Mouse (Mus musculus): ENCODE measurements around the gene Serpinf1. TPM values are rescaled to one million over a fixed set of nuclear protein-coding genes. Genes with fewer than 3 reads are reported as not detected.
"Not testable (repeated sequence)": the region's sequence is repeated elsewhere in the genome, so short reads cannot be mapped to it uniquely, and the experiment has no call there.

Gene Serpinf1
- polyA plus RNA-seq, 1 experiment = 13.7 TPM

GRCm38 (mm10) chr11:75397452-75397851, 25.0 kb downstream of the Serpinf1 start:
- Histone ChIP-seq H3K4me3 (ENCODE audit: insufficient read depth, low read length) (no peak overlapping the region), H3K4me1 (ENCODE audit: control insufficient read depth, insufficient read depth, low read length) (peaks cover 8% of the 10 kb centered on the region), H3K27ac (ENCODE audit: insufficient read depth, low read length) (no peak overlapping the region)
- no peak for TF ChIP-seq POLR2A (IDR thresholded peaks at IDR 0.05; ENCODE audit: extremely low read depth, insufficient read depth, low read length)
- TF ChIP-seq CTCF (IDR thresholded peaks at IDR 0.05; ENCODE audit: extremely low read depth, insufficient read depth, low read length) = no peak

GRCm38 (mm10) chr11:75395611-75396010, 26.9 kb downstream of the Serpinf1 start:
- H3K4me3 ChIP-seq (ENCODE audit: insufficient read depth, low read length) = no peak overlapping the region
- H3K4me1 ChIP-seq (ENCODE audit: control insufficient read depth, insufficient read depth, low read length) = peaks cover 8% of the 10 kb centered on the region
- H3K27ac ChIP-seq (ENCODE audit: insufficient read depth, low read length) = no peak overlapping the region
- no peak for TF ChIP-seq CTCF (IDR thresholded peaks at IDR 0.05; ENCODE audit: extremely low read depth, insufficient read depth, low read length)
- no peak for TF ChIP-seq POLR2A (IDR thresholded peaks at IDR 0.05; ENCODE audit: extremely low read depth, insufficient read depth, low read length)

GRCm38 (mm10) chr11:75383529-75383928, 39.0 kb downstream of the Serpinf1 start:
- not testable (repeated sequence) for H3K4me3 ChIP-seq (ENCODE audit: insufficient read depth, low read length); H3K4me1 ChIP-seq (ENCODE audit: control insufficient read depth, insufficient read depth, low read length)

DNA sequence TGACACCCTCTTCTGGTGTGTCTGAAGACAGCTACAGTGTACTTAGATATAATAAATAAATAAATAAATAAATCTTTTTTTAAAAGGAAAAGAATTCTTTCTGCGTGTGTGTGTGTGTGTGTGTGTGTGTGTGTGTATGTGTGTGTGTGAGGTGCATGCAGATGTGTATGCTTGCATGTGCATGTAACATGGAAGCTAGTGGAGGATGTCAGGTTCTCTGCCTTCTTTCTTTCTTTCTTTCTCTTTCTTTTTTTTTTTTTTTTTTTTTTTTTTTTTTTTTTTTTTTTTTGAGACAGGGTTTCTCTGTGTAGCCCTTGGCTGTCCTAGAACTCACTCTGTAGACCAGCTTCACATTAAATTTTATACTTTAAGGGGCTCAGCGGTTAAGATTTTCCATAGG, 43.7 kb downstream of the Serpinf1 start:
- H3K27ac ChIP-seq (ENCODE audit: insufficient read depth, low read length); H3K4me1 ChIP-seq (ENCODE audit: control insufficient read depth, insufficient read depth, low read length); H3K4me3 ChIP-seq (ENCODE audit: insufficient read depth, low read length): not testable (repeated sequence)

More at GRCm38 (mm10) chr11:75383529-75383928, 39.0 kb downstream of the Serpinf1 start:
- not testable (repeated sequence) for H3K27ac ChIP-seq (ENCODE audit: insufficient read depth, low read length)

DNA sequence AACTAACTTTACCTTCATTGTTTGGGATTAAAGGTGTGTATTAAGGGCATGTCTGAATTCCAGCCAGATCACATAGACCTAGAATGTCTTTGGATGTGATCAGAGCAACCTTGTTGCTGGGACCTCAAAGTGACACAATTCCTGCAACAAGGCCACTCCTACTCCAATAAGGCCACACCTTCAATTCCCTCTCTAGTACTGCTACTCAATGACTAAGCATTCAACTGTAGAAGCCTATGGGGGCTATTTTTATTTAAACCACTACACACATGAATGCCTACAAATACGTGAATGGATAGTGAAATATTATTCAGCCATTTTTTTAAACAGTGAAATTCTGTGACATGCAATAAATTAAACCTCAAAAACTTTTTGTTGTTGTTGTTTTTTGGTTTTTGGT, 45.4 kb downstream of the Serpinf1 start:
- Histone ChIP-seq H3K27ac (ENCODE audit: insufficient read depth, low read length) (no peak overlapping the region), H3K4me1 (ENCODE audit: control insufficient read depth, insufficient read depth, low read length) (no peaks in the 10 kb centered on the region)
- TF ChIP-seq POLR2A (IDR thresholded peaks at IDR 0.05; ENCODE audit: extremely low read depth, insufficient read depth, low read length) (no peak), CTCF (IDR thresholded peaks at IDR 0.05; ENCODE audit: extremely low read depth, insufficient read depth, low read length) (no peak)

More for the DNA sequence above, 45.4 kb downstream of the Serpinf1 start:
- no peak overlapping the region for H3K4me3 ChIP-seq (ENCODE audit: insufficient read depth, low read length)

Other genes starting within 250 kb of the Serpinf1 start
- gene Ovca2, start 243.9 kb downstream of the Serpinf1 start, polyA plus RNA-seq (2012; rRNA removed) = 19.5 and 21.4 TPM in 2 replicates
- 29.1 and 30.9 TPM in 2 replicates for gene Dph1, start 231.5 kb downstream of the Serpinf1 start, polyA plus RNA-seq (2012; rRNA removed)
- gene Rtn4rl1, start 228.9 kb downstream of the Serpinf1 start, polyA plus RNA-seq (2012; rRNA removed) = 37.9 and 40.1 TPM in 2 replicates
- 31.6 and 36.1 TPM in 2 replicates for gene Rpa1, start 74.4 kb downstream of the Serpinf1 start, polyA plus RNA-seq (2012; rRNA removed)
- gene Smyd4, start 74.3 kb downstream of the Serpinf1 start, polyA plus RNA-seq (2012; rRNA removed) = 9.5 and 10.0 TPM in 2 replicates
- 0.15 and 0.26 TPM in 2 replicates for gene Serpinf2, start 16.9 kb upstream of the Serpinf1 start, polyA plus RNA-seq (2012; rRNA removed)
- gene Wdr81, start 32.0 kb upstream of the Serpinf1 start, polyA plus RNA-seq (2012; rRNA removed) = 12.8 and 14.1 TPM in 2 replicates
- gene Tlcd2, start 39.0 kb upstream of the Serpinf1 start, polyA plus RNA-seq (2012; rRNA removed) = 0.89 and 1.3 TPM in 2 replicates
- 88.8 and 89.2 TPM in 2 replicates for gene Prpf8, start 64.1 kb upstream of the Serpinf1 start, polyA plus RNA-seq (2012; rRNA removed)
- gene Rilp, start 87.4 kb upstream of the Serpinf1 start, polyA plus RNA-seq (2012; rRNA removed) = 2.8 TPM in 2 replicates
- 2.7 and 3.2 TPM in 2 replicates for gene Scarf1, start 90.8 kb upstream of the Serpinf1 start, polyA plus RNA-seq (2012; rRNA removed)
- gene Slc43a2, start 109.0 kb upstream of the Serpinf1 start, polyA plus RNA-seq (2012; rRNA removed) = 32.0 and 34.3 TPM in 2 replicates
- gene Pitpna, start 165.4 kb upstream of the Serpinf1 start, polyA plus RNA-seq (2012; rRNA removed) = 259 TPM in 2 replicates
- gene Inpp5k, start 208.3 kb upstream of the Serpinf1 start, polyA plus RNA-seq (2012; rRNA removed) = 66.1 and 68.9 TPM in 2 replicates
- 17.7 and 19.0 TPM in 2 replicates for gene Myo1c, start 227.8 kb upstream of the Serpinf1 start, polyA plus RNA-seq (2012; rRNA removed)

Measured in cortical plate, adult 2 months (tissue).